Mouse (Mus musculus) adrenal gland (tissue): ENCODE results near the gene Dusp9.

Experiments
- intact Hi-C: fragments of 180-260 bp; cut with DNase I; formaldehyde crosslinking; loops from one replicate; pipeline ENCODE4 v1.15.1; 2025
- long read RNA-seq, 2 experiments: library from polyadenylated mRNA; unstranded; transcript quantifications; one replicate each; pipeline ENCODE4 v2.0.0; 2020; ENCODE audit warnings: borderline replicate concordance in 1 of 2; ENCODE audit not compliant: insufficient replicate concordance in 1 of 2

Gene Dusp9
- long read RNA-seq, experiment 1: 0 reads
- long read RNA-seq, experiment 2: 0 reads

GRCm38 (mm10) chrX:73639255-73639675 is at the start of gene Dusp9:
Gene Dusp9 (plus strand): TSS chrX:73639419.
- intact Hi-C loops: no loop called here

GRCm38 (mm10) chrX:73593212-73593611 is 46.0 kb upstream of the Dusp9 start:
- intact Hi-C loops: loop anchor here (5.0 kb wide), 1 partner anchor 64 kb away; no protein-coding TSS in a partner anchor

GRCm38 (mm10) chrX:73594451-73595121 is 44.6 kb upstream of the Dusp9 start:
- intact Hi-C loops: loop anchor here (5.0 kb wide), 1 partner anchor 63 kb away; no protein-coding TSS in a partner anchor

- intact Hi-C loops: no loop called here
Observed at GRCm38 (mm10) chrX:73595297-73595938, 43.8 kb upstream of the Dusp9 start.

- intact Hi-C loops: no loop called here
Observed at GRCm38 (mm10) chrX:73601456-73601855, 37.8 kb upstream of the Dusp9 start.

GRCm38 (mm10) chrX:73613665-73614064 is 25.6 kb upstream of the Dusp9 start:
- intact Hi-C loops: no loop called here

- intact Hi-C loops: no loop called here
Observed at GRCm38 (mm10) chrX:73615876-73616275, 23.3 kb upstream of the Dusp9 start.

- intact Hi-C loops: no loop called here
Observed at GRCm38 (mm10) chrX:73619401-73619800, 19.8 kb upstream of the Dusp9 start.

GRCm38 (mm10) chrX:73619890-73620289 is 19.3 kb upstream of the Dusp9 start:
- intact Hi-C loops: no loop called here

- intact Hi-C loops: no loop called here
Observed at GRCm38 (mm10) chrX:73626981-73627380, 12.2 kb upstream of the Dusp9 start.

- intact Hi-C loops: no loop called here
Observed at GRCm38 (mm10) chrX:73635425-73635824, 3.8 kb upstream of the Dusp9 start.

GRCm38 (mm10) chrX:73637415-73637814 is 1.8 kb upstream of the Dusp9 start:
- intact Hi-C loops: no loop called here

- intact Hi-C loops: no loop called here
Observed at GRCm38 (mm10) chrX:73639901-73640469, 766 bp downstream of the Dusp9 start.

GRCm38 (mm10) chrX:73645121-73645520 is 5.9 kb downstream of the Dusp9 start:
- intact Hi-C loops: no loop called here

- intact Hi-C loops: loop anchor here (10.0 kb wide), 1 partner anchor 596 kb away; no protein-coding TSS in a partner anchor
Observed at GRCm38 (mm10) chrX:73650869-73651268, 11.7 kb downstream of the Dusp9 start.

- intact Hi-C loops: loop anchor here (10.0 kb wide), 1 partner anchor 599 kb away; no protein-coding TSS in a partner anchor
Observed at GRCm38 (mm10) chrX:73653392-73653791, 14.2 kb downstream of the Dusp9 start.

- intact Hi-C loops: loop anchor here (10.0 kb wide), 1 partner anchor 599 kb away; no protein-coding TSS in a partner anchor
Observed at GRCm38 (mm10) chrX:73654177-73654576, 15.0 kb downstream of the Dusp9 start.

- intact Hi-C loops: loop anchor here (5.0 to 10.0 kb wide), 3 partner anchors 63 to 601 kb away; no protein-coding TSS in a partner anchor
Observed at GRCm38 (mm10) chrX:73655529-73655928, 16.3 kb downstream of the Dusp9 start.

- intact Hi-C loops: loop anchor here (5.0 to 10.0 kb wide), 3 partner anchors 66 to 604 kb away; no protein-coding TSS in a partner anchor
Observed at GRCm38 (mm10) chrX:73658391-73658790, 19.2 kb downstream of the Dusp9 start.

- intact Hi-C loops: loop anchor here (5.0 to 10.0 kb wide), 3 partner anchors 67 to 604 kb away; no protein-coding TSS in a partner anchor
Observed at GRCm38 (mm10) chrX:73658936-73659574, 19.8 kb downstream of the Dusp9 start.

- intact Hi-C loops: loop anchor here (5.0 to 10.0 kb wide), 3 partner anchors 67 to 605 kb away; no protein-coding TSS in a partner anchor
Observed at GRCm38 (mm10) chrX:73659575-73660283, 20.5 kb downstream of the Dusp9 start, which contains the start of gene Pnck. Gene Pnck (minus strand): TSS chrX:73660117.
